Mouse (Mus musculus): ENCODE measurements at regions not wholly inside any gene's neighbourhood (a gene's known extent, or its start where the extent isn't known, plus 50 kb on each side); places are given as distances from the start of the nearest gene placed in this dataset.

- TF ChIP-seq CTCF (IDR thresholded peaks at IDR 0.05; ENCODE audit: low read depth) = no peak
- Histone ChIP-seq H3K9me3 (ENCODE audit: control insufficient read depth) (no peaks in the 10 kb centered on the region), H3K4me1 (replicated peaks; ENCODE audit: control insufficient read depth, insufficient read depth, low read length) (no peaks in the 10 kb centered on the region), H3K4me3 (ENCODE audit: low read depth, low read length) (no peak overlapping the region), H3K4me2 (replicated peaks; ENCODE audit: low read depth) (no peak overlapping the region), H3K36me3 (ENCODE audit: control insufficient read depth, insufficient read depth) (no peaks in the 10 kb centered on the region), H3K27ac (ENCODE audit: low read depth, low read length) (no peak overlapping the region), H3K9ac (ENCODE audit: low read depth, low read length) (no peak overlapping the region), H3K27me3 (replicated peaks; ENCODE audit: control insufficient read depth, insufficient read depth, low read length) (no peaks in the 10 kb centered on the region)
- ATAC-seq = no peak
- 89% methylated on average over 3 of the region's 3 CpGs for WGBS
These were observed 2481.1 kb upstream of the Gm7489 start for GRCm38 (mm10) chr15:51403581-51403980.

- 34% methylated on average over 6 of the region's 6 CpGs for WGBS
- Histone ChIP-seq H3K4me2 (replicated peaks; ENCODE audit: low read depth) (no peak overlapping the region), H3K36me3 (ENCODE audit: control insufficient read depth, insufficient read depth) (no peaks in the 10 kb centered on the region), H3K9ac (ENCODE audit: low read depth, low read length) (no peak overlapping the region), H3K27ac (ENCODE audit: low read depth, low read length) (no peak overlapping the region), H3K4me1 (replicated peaks; ENCODE audit: control insufficient read depth, insufficient read depth, low read length) (no peaks in the 10 kb centered on the region), H3K9me3 (ENCODE audit: control insufficient read depth) (no peaks in the 10 kb centered on the region), H3K4me3 (ENCODE audit: low read depth, low read length) (no peak overlapping the region), H3K27me3 (replicated peaks; ENCODE audit: control insufficient read depth, insufficient read depth, low read length) (no peaks in the 10 kb centered on the region)
- no peak for ATAC-seq
- TF ChIP-seq CTCF (IDR thresholded peaks at IDR 0.05; ENCODE audit: low read depth) = no peak
These were observed 2474.9 kb upstream of the Gm7489 start for GRCm38 (mm10) chr15:51409791-51410308.

GRCm38 (mm10) chr15:51411966-51412365, 2472.7 kb upstream of the Gm7489 start:
- H3K27me3 ChIP-seq (replicated peaks; ENCODE audit: control insufficient read depth, insufficient read depth, low read length) = no peaks in the 10 kb centered on the region
- H3K9ac ChIP-seq (ENCODE audit: low read depth, low read length) = no peak overlapping the region
- no peak for TF ChIP-seq CTCF (IDR thresholded peaks at IDR 0.05; ENCODE audit: low read depth)
- no peak overlapping the region for H3K4me3 ChIP-seq (ENCODE audit: low read depth, low read length)
- no peaks in the 10 kb centered on the region for H3K36me3 ChIP-seq (ENCODE audit: control insufficient read depth, insufficient read depth)
- no peaks in the 10 kb centered on the region for H3K4me1 ChIP-seq (replicated peaks; ENCODE audit: control insufficient read depth, insufficient read depth, low read length)
- no peak for ATAC-seq
- no peak overlapping the region for H3K27ac ChIP-seq (ENCODE audit: low read depth, low read length)
- no peaks in the 10 kb centered on the region for H3K9me3 ChIP-seq (ENCODE audit: control insufficient read depth)
- H3K4me2 ChIP-seq (replicated peaks; ENCODE audit: low read depth) = no peak overlapping the region

DNA sequence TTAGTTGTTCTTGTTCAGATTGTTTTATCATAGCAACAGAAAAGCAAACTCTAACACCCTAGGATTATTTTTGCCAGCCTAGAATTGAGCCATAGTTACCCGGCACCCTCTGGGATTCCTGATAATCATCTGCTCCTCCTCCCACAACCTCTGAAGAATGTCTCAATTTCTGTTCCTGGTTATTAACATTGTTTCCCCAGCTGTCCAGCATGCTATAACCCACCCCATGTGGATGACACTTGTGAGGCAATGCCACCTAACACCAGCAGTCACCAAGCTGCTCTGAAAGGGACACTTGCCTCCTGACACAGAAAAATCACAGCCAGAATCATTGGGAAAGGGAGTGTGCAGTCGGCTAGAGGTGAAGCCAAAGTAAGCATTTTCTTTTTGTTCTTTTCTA, 2442.1 kb upstream of the Gm7489 start:
- no peaks in the 10 kb centered on the region for H3K4me1 ChIP-seq (replicated peaks; ENCODE audit: control insufficient read depth, insufficient read depth, low read length)
- H3K4me2 ChIP-seq (replicated peaks; ENCODE audit: low read depth) = no peak overlapping the region
- TF ChIP-seq CTCF (IDR thresholded peaks at IDR 0.05; ENCODE audit: low read depth) = no peak
- no peak for ATAC-seq
- H3K4me3 ChIP-seq (ENCODE audit: low read depth, low read length) = no peak overlapping the region
- H3K27me3 ChIP-seq (replicated peaks; ENCODE audit: control insufficient read depth, insufficient read depth, low read length) = no peaks in the 10 kb centered on the region
- H3K9ac ChIP-seq (ENCODE audit: low read depth, low read length) = no peak overlapping the region
- 66% methylated on average over 2 of the region's 2 CpGs for WGBS
- no peaks in the 10 kb centered on the region for H3K9me3 ChIP-seq (ENCODE audit: control insufficient read depth)
- H3K36me3 ChIP-seq (ENCODE audit: control insufficient read depth, insufficient read depth) = no peaks in the 10 kb centered on the region
- no peak overlapping the region for H3K27ac ChIP-seq (ENCODE audit: low read depth, low read length)

DNA sequence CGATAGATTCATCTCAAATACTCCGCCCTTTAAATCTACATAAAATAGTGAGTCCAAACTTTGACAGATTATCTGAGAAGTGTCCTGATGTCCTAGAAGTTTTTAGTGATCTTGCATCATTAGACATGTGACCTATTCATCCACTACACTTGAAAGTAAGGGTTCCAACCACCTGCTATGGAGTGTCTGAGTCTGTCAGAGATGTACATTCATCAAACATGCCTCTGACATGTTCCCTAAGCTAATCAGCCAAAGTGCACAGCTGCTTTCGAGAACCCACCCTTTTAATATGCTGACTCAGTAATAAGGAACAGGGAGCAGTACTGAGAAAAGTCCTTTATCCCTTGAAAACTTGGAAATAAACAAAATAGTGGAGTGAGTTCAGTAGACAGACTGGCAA, 2414.8 kb upstream of the Gm7489 start:
- Histone ChIP-seq H3K27ac (ENCODE audit: low read depth, low read length) (no peak overlapping the region), H3K27me3 (replicated peaks; ENCODE audit: control insufficient read depth, insufficient read depth, low read length) (no peaks in the 10 kb centered on the region), H3K9me3 (ENCODE audit: control insufficient read depth) (no peaks in the 10 kb centered on the region), H3K4me2 (replicated peaks; ENCODE audit: low read depth) (no peak overlapping the region), H3K9ac (ENCODE audit: low read depth, low read length) (no peak overlapping the region), H3K36me3 (ENCODE audit: control insufficient read depth, insufficient read depth) (no peaks in the 10 kb centered on the region), H3K4me3 (ENCODE audit: low read depth, low read length) (no peak overlapping the region), H3K4me1 (replicated peaks; ENCODE audit: control insufficient read depth, insufficient read depth, low read length) (no peaks in the 10 kb centered on the region)
- WGBS = 77% methylated on average over 3 of the region's 3 CpGs
- TF ChIP-seq CTCF (IDR thresholded peaks at IDR 0.05; ENCODE audit: low read depth) = no peak
- no peak for ATAC-seq

DNA sequence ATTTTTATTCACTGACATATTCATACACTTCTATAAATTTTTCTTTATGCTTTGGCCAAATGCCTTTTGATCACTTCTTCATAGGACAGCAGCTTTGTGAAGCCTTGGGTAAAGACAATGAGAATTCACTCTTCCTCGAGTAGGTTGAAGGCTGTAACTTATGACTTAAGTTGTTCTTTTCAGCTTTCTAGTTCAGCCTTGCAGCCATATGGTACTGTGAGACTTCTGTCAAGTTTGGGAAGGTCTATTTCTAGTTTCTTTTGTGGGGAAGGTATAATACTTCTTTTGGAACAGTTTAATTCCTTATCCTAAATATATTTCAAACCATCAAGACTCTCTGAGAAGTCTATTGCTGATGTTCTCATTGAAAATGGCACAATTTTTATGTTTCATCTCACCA, 2413.6 kb upstream of the Gm7489 start:
- Histone ChIP-seq H3K36me3 (ENCODE audit: control insufficient read depth, insufficient read depth) (no peaks in the 10 kb centered on the region), H3K27me3 (replicated peaks; ENCODE audit: control insufficient read depth, insufficient read depth, low read length) (no peaks in the 10 kb centered on the region), H3K4me1 (replicated peaks; ENCODE audit: control insufficient read depth, insufficient read depth, low read length) (no peaks in the 10 kb centered on the region), H3K9me3 (ENCODE audit: control insufficient read depth) (no peaks in the 10 kb centered on the region), H3K4me3 (ENCODE audit: low read depth, low read length) (no peak overlapping the region), H3K27ac (ENCODE audit: low read depth, low read length) (no peak overlapping the region), H3K9ac (ENCODE audit: low read depth, low read length) (no peak overlapping the region), H3K4me2 (replicated peaks; ENCODE audit: low read depth) (no peak overlapping the region)
- no peak for ATAC-seq
- no peak for TF ChIP-seq CTCF (IDR thresholded peaks at IDR 0.05; ENCODE audit: low read depth)
- WGBS = 53% methylated on average over 1 of the region's 1 CpGs

DNA sequence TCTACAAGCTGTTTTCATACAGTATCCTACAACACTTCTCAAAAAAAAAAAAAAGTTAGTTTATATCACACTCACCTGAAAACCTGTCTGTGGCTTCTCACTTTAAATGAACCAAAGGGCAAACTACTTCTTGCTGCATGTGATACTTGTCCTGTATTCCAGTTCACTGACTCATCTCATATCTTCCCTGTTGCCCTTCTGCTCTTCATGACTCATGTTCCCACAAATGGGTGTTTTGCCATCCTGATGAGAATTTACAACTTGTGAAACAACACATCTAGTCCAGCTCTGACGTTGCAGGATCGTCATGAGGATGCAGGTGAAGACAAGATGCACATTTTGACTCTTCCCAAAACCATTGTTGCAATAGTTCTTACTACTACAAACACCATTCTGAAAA, 2412.7 kb upstream of the Gm7489 start:
- no peak for ATAC-seq
- no peaks in the 10 kb centered on the region for H3K36me3 ChIP-seq (ENCODE audit: control insufficient read depth, insufficient read depth)
- no peaks in the 10 kb centered on the region for H3K9me3 ChIP-seq (ENCODE audit: control insufficient read depth)
- H3K4me2 ChIP-seq (replicated peaks; ENCODE audit: low read depth) = no peak overlapping the region
- no peak overlapping the region for H3K27ac ChIP-seq (ENCODE audit: low read depth, low read length)
- no peaks in the 10 kb centered on the region for H3K27me3 ChIP-seq (replicated peaks; ENCODE audit: control insufficient read depth, insufficient read depth, low read length)
- no peak overlapping the region for H3K4me3 ChIP-seq (ENCODE audit: low read depth, low read length)
- 83% methylated on average over 2 of the region's 2 CpGs for WGBS
- no peaks in the 10 kb centered on the region for H3K4me1 ChIP-seq (replicated peaks; ENCODE audit: control insufficient read depth, insufficient read depth, low read length)
- TF ChIP-seq CTCF (IDR thresholded peaks at IDR 0.05; ENCODE audit: low read depth) = no peak
- H3K9ac ChIP-seq (ENCODE audit: low read depth, low read length) = no peak overlapping the region
